Mouse (Mus musculus) forebrain, embryonic 12.5 days (tissue): ENCODE measurements around the gene Dhx34. TPM values are rescaled to one million over a fixed set of nuclear protein-coding genes. Genes with fewer than 3 reads are reported as not detected.

Experiments used
- ATAC-seq: fragments of 200-750 bp; cut with Nextera tagmentation; 2 replicates; pipeline ENCODE4 v1.8.0; 2017; ENCODE audit warnings: moderate TSS enrichment; ENCODE audit not compliant: low FRiP score
- H3K27ac ChIP-seq: fragments of 300-500 bp; sonication (generic); 2 replicates; pipeline ENCODE4 v1.5.1; 2016; ENCODE audit warnings: mild to moderate bottlenecking
- H3K27me3 ChIP-seq: fragments of 300-500 bp; sonication (generic); 2 replicates; pipeline ENCODE4 v1.6.1; 2016; ENCODE audit warnings: mild to moderate bottlenecking
- H3K36me3 ChIP-seq: fragments of 300-500 bp; sonication (generic); replicated peaks from 2 replicates; pipeline ENCODE4 v1.6.1; 2016; ENCODE audit warnings: mild to moderate bottlenecking
- H3K4me1 ChIP-seq: fragments of 300-500 bp; sonication (generic); 2 replicates; pipeline ENCODE4 v1.6.1; 2016
- H3K4me2 ChIP-seq: fragments of 300-500 bp; sonication (generic); 2 replicates; pipeline ENCODE4 v1.6.1; 2016; ENCODE audit warnings: mild to moderate bottlenecking, moderate library complexity
- H3K4me3 ChIP-seq: fragments of 300-500 bp; sonication (generic); replicated peaks from 2 replicates; pipeline ENCODE4 v1.5.1; 2016; ENCODE audit warnings: mild to moderate bottlenecking
- H3K9ac ChIP-seq: fragments of 300-500 bp; sonication (generic); 2 replicates; pipeline ENCODE4 v1.6.1; 2016; ENCODE audit warnings: mild to moderate bottlenecking
- H3K9me3 ChIP-seq: fragments of 300-500 bp; sonication (generic); 2 replicates; pipeline ENCODE4 v1.6.1; 2016
- WGBS: fragments of 180-500 bp; shearing (Covaris S2); methylation state at CpG from one replicate; pipeline ENCODE4 v1.1.7; 2016; 5-methylcytosine and 5-hydroxymethylcytosine counted together
- polyA plus RNA-seq: library from polyadenylated mRNA; unstranded; fragments of >200 nt; fragmentation: Nextera tagmentation; extraction: Ambion mirVana; gene quantifications from 2 replicates; pipeline ENCODE4 v1.2.1, GENCODE M21; 2016

The Dhx34 gene
- polyA plus RNA-seq, 1 experiment from 2014 or later = 17.1 TPM

- H3K4me3 ChIP-seq = peak overlapping the region; percentile 77
- no peaks in the 10 kb centered on the region; the same call in 1 of the 2 replicates for H3K27me3 ChIP-seq
- H3K9me3 ChIP-seq = no peaks in the 10 kb centered on the region
- peak overlapping the region; percentile 79 for H3K27ac ChIP-seq
- peak overlapping the region; percentile 74 for H3K4me2 ChIP-seq
- peak overlapping the region; percentile 81 for H3K9ac ChIP-seq
- H3K36me3 ChIP-seq = peaks cover 26% of the 10 kb centered on the region
- WGBS = 1% methylated on average over 9 of the region's 10 CpGs
- ATAC-seq = no peak; the same call in 1 of the 2 replicates
- peaks cover 49% of the 10 kb centered on the region for H3K4me1 ChIP-seq
Measured at GRCm38 (mm10) chr7:16175542-16175931, 46.3 kb downstream of the Dhx34 start.

DNA sequence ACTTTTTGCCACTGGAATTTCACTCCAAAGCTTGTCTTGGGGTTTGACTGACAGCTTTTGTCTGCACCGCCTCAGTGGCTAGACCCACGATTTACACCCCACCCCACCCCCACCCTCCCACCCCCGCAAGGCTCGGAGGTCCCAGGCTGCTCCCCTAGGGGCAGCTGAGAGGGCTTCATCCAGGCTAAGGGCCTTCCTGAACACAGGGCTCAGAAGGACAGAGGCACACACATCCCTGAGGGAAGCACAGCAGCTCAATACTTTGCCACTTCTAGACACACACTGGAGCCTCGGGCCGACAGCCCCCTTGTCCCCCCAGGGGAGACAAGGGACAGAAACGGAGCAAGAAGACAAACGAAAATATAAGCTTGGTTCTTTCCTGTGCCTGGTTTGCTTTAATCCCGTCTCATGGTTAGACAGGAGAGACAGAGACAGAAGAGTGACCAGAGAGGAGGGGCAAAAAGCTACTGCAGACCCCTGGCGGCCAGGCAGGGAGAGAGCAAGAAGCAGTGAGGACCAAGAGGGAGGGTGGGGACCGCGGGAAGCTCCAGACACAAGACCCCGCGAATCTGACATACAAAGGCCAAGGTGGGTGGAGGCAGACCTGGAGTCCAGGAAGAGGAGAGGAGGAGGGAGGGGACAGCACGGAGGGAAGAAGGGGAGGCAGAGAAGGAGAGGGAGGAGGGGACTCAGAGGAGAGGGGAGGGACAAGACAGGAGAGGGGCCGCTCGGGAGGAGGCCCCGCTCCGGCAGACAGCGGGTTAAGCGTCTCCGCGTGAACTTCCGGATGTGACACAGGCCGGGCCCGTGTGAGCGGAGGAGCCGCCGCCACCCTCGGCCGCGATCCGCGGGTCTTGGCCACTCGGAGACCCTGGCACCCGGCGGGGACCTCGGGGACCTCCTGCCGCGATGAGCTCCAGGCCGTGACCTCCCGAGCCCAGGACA, 47.0 kb downstream of the Dhx34 start, which contains the start of gene Meis3:
Gene Meis3 (plus strand): TSS at position 494 of the 945 bp plus-strand sequence.
- Histone ChIP-seq H3K4me2 (peak within 1 kb of the TSS; percentile 74), H3K9ac (peak within 1 kb of the TSS; percentile 81), H3K36me3 (peaks cover 23% of the 10 kb centered on the region), H3K9me3 (no peaks in the 10 kb centered on the region), H3K27me3 (no peaks in the 10 kb centered on the region; the same call in 1 of the 2 replicates), H3K4me1 (peaks cover 49% of the 10 kb centered on the region), H3K4me3 (peak within 1 kb of the TSS; percentile 77), H3K27ac (peak within 1 kb of the TSS; percentile 79)
- ATAC-seq = peak; percentile 91
- WGBS = under 1% methylated on average over 42 of the region's 42 CpGs

DNA sequence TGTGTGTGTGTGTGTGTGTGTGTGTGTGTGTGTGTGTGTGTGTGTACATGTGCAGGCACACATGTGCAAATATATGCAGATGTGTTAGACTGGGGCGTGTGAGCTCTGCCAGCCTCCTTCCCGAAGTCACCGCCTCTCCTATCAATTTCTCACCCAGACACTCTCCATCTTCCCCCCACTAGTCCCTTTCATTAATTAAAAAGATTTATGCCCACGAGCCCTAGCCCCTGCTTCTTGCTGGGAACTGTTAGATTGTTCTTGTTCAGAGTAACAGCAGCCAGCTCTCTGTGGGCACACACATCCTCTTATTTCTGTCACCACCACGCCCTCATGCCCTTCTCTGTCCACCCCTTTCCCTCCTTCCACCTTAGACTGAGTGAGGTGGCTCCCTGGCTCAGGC, 48.7 kb downstream of the Dhx34 start:
- ATAC-seq = no peak
- Histone ChIP-seq H3K9ac (no peak overlapping the region), H3K9me3 (no peaks in the 10 kb centered on the region), H3K27me3 (no peaks in the 10 kb centered on the region; the same call in 1 of the 2 replicates), H3K27ac (no peak overlapping the region), H3K4me1 (peaks cover 49% of the 10 kb centered on the region), H3K4me3 (no peak overlapping the region), H3K4me2 (no peak overlapping the region), H3K36me3 (peaks cover 8% of the 10 kb centered on the region; the same call in 1 of the 2 replicates)
- 55% methylated on average over 5 of the region's 5 CpGs for WGBS

- Histone ChIP-seq H3K4me3 (no peak overlapping the region), H3K27ac (peak overlapping the region; percentile 69), H3K9ac (no peak overlapping the region), H3K4me2 (no peak overlapping the region), H3K4me1 (peaks cover 47% of the 10 kb centered on the region), H3K27me3 (no peaks in the 10 kb centered on the region; the same call in 1 of the 2 replicates), H3K9me3 (0 out of 2 replicates have a peak, but pooled peaks cover 4% of the 10 kb centered on the region), H3K36me3 (peaks cover 3% of the 10 kb centered on the region; the same call in 1 of the 2 replicates)
- ATAC-seq = no peak
- 63% methylated on average over 1 of the region's 1 CpGs for WGBS
Measured at GRCm38 (mm10) chr7:16172586-16173140, 49.2 kb downstream of the Dhx34 start.

- Histone ChIP-seq H3K4me1 (peaks cover 42% of the 10 kb centered on the region), H3K36me3 (no peaks in the 10 kb centered on the region), H3K27ac (peak overlapping the region; percentile 69), H3K9me3 (0 out of 2 replicates have a peak, but pooled peaks cover 4% of the 10 kb centered on the region), H3K4me3 (no peak overlapping the region), H3K4me2 (no peak overlapping the region), H3K9ac (no peak overlapping the region), H3K27me3 (no peaks in the 10 kb centered on the region; the same call in 1 of the 2 replicates)
- ATAC-seq = peak; percentile 14; the same call in 1 of the 2 replicates
- WGBS = 8% methylated on average over 1 of the region's 1 CpGs
Measured at GRCm38 (mm10) chr7:16172141-16172581, 49.7 kb downstream of the Dhx34 start.

DNA sequence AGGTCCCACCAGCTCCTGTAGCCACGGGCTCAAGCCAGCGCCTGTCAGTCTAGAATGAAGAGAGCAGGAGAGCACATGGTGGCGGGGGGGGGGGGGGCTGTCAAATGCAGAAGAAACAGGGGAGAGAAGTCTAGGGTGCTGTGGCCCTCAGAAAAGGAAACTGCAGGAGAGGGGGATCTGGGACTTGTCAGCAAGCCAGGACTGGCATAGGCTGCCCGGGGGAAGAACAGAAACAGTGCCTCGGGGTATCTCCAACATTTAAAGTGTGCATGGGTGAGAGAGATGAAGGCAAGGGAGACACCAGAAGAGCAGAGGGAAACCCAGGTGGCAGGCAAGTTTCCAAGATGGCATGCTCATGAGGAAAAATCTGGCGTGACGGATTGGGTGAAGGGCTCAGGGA, 59.8 kb downstream of the Dhx34 start:
- Histone ChIP-seq H3K27me3 (peaks cover 34% of the 10 kb centered on the region), H3K9me3 (no peaks in the 10 kb centered on the region), H3K36me3 (0 out of 2 replicates have a peak, but pooled peaks cover 6% of the 10 kb centered on the region), H3K4me3 (no peak overlapping the region), H3K4me2 (no peak overlapping the region), H3K4me1 (peaks cover 5% of the 10 kb centered on the region), H3K27ac (no peak overlapping the region), H3K9ac (no peak overlapping the region)
- 84% methylated on average over 6 of the region's 7 CpGs for WGBS
- ATAC-seq = no peak

- Histone ChIP-seq H3K36me3 (0 out of 2 replicates have a peak, but pooled peaks cover 8% of the 10 kb centered on the region), H3K27me3 (peaks cover 34% of the 10 kb centered on the region), H3K27ac (no peak overlapping the region), H3K9ac (no peak overlapping the region), H3K4me1 (peaks cover 5% of the 10 kb centered on the region), H3K4me3 (no peak overlapping the region), H3K4me2 (no peak overlapping the region), H3K9me3 (no peaks in the 10 kb centered on the region)
- ATAC-seq = no peak
- WGBS = 88% methylated on average over 9 of the region's 9 CpGs
Measured at GRCm38 (mm10) chr7:16161302-16161701, 60.5 kb downstream of the Dhx34 start.

DNA sequence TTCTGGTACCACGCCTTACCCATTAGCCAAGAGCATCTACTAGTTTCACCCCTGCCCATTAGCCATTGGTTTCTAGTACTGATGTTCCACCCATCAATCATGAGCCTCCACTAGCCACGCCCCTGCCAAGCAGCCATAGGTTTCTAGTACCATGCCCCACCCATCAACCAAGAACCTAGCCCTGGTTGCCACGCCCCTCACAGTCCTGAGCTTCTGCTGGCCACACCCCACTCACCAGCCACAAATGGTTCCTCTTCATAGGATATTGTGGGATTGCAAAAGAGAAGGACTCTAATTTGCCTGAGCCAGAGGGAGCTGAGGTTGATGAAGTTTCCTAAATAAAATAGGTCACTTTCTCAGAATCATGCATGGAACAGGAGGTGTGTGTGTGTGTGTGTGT, 61.1 kb downstream of the Dhx34 start:
- 64% methylated on average over 3 of the region's 3 CpGs for WGBS
- H3K4me3 ChIP-seq = no peak overlapping the region
- no peak for ATAC-seq

GRCm38 (mm10) chr7:16158735-16159134, 63.1 kb downstream of the Dhx34 start:
- H3K9ac ChIP-seq = no peak overlapping the region; the same call in 1 of the 2 replicates
- H3K4me1 ChIP-seq = peaks cover 5% of the 10 kb centered on the region
- peak overlapping the region; percentile 37 for H3K4me2 ChIP-seq
- WGBS = 12% methylated on average over 39 of the region's 39 CpGs
- ATAC-seq = 0 out of 2 replicates have a peak, but pooled peaks have one; percentile 18
- 0 out of 2 replicates have a peak, but pooled peaks cover 8% of the 10 kb centered on the region for H3K36me3 ChIP-seq
- H3K27ac ChIP-seq = no peak overlapping the region
- H3K27me3 ChIP-seq = peaks cover 34% of the 10 kb centered on the region
- H3K4me3 ChIP-seq = 0 out of 2 replicates have a peak overlapping the region, but pooled peaks have one; percentile 1
- H3K9me3 ChIP-seq = no peaks in the 10 kb centered on the region

More for the DNA sequence above, 61.1 kb downstream of the Dhx34 start:
- Histone ChIP-seq H3K36me3 (0 out of 2 replicates have a peak, but pooled peaks cover 8% of the 10 kb centered on the region), H3K9ac (no peak overlapping the region), H3K4me2 (no peak overlapping the region), H3K4me1 (peaks cover 5% of the 10 kb centered on the region), H3K27me3 (peaks cover 34% of the 10 kb centered on the region), H3K27ac (no peak overlapping the region), H3K9me3 (no peaks in the 10 kb centered on the region)

DNA sequence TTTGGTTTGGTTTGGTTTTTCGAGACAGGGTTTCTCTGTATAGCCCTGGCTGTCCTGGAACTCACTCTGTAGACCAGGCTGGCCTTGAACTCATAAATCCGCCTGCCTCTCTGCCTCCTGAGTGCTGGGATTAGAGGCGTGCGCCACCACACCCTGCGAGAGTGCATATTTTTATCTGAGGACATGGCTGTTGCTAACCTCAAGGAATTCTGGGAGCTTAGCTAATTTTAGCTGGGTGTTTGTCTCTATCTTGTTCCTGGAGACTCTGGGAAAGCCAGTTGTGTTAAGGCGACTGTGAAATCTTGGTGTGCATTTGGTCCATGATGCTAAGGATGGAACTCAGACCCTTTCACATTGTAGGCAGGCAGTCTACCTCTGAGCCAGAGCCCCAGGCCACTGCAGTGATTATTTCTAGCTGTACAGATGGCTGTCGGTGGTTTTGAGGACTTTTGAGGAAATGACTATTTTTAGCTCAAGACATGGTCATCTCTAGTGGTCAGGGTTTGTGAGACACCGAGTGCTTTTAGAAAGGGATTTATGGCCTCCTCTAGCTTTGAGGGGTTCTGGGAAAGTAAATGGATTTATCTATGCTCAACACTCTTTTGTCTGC, 65.6 kb downstream of the Dhx34 start:
- no peaks in the 10 kb centered on the region for H3K9me3 ChIP-seq
- 0 out of 2 replicates have a peak, but pooled peaks cover 8% of the 10 kb centered on the region for H3K36me3 ChIP-seq
- ATAC-seq = no peak
- H3K4me2 ChIP-seq = no peak overlapping the region
- H3K4me1 ChIP-seq = peaks cover 10% of the 10 kb centered on the region
- H3K9ac ChIP-seq = no peak overlapping the region
- H3K4me3 ChIP-seq = no peak overlapping the region
- no peak overlapping the region for H3K27ac ChIP-seq
- WGBS = 87% methylated on average over 8 of the region's 8 CpGs
- peaks cover 31% of the 10 kb centered on the region for H3K27me3 ChIP-seq

DNA sequence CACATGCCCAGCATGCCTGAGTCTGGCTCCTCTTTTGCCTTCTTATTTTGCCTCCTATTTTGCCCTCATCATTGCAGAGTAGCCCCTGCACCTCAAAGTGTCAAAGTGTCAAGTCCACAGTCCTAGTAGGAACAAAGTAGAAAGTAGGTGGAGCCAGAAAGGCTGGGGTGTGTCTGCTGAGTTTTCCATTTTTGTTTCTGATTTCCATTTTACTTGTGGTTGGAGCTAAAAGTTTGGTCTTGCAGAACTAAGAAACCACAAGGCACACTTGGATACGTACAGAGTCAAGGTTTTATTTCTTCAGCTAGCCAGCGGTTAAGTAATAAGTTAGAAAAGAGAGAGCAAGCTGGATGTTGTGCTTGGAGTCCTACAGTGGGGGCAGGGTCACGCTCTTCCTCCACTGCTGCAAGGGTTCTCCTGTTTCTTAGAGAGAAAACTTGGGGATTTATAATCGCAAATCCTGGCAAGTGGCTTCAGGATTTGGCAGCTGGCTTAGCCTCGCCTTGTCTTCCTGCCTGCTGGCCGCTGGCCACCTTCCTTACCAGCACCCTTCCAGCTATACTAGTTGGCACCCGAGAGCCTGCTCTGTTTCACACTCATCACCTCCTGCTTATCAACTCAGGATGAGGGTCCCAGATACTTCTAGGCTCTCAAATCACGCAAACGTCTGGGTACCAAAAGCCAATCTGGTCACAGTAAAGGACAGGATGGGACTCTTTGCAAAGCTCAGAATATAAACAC, 66.5 kb downstream of the Dhx34 start:
- no peak overlapping the region for H3K27ac ChIP-seq
- no peaks in the 10 kb centered on the region for H3K9me3 ChIP-seq
- no peak overlapping the region for H3K4me3 ChIP-seq
- H3K27me3 ChIP-seq = peaks cover 30% of the 10 kb centered on the region
- H3K9ac ChIP-seq = no peak overlapping the region
- WGBS = 79% methylated on average over 9 of the region's 9 CpGs
- ATAC-seq = no peak
- no peak overlapping the region for H3K4me2 ChIP-seq
- peaks cover 10% of the 10 kb centered on the region for H3K4me1 ChIP-seq
- H3K36me3 ChIP-seq = 0 out of 2 replicates have a peak, but pooled peaks cover 8% of the 10 kb centered on the region
